Mouse (Mus musculus) neutrophil, adult 83 days (primary cell): ENCODE data around the gene Otog. TPM values are rescaled to one million over a fixed set of nuclear protein-coding genes. Genes with fewer than 3 reads are reported as not detected.

ENCODE experiments used
- total RNA-seq, 2 experiments: library from RNA; stranded (reverse); gene quantifications; one replicate each; pipeline ENCODE4 v1.2.4; 2023

The Otog gene
- under 1 TPM; 0.42 to 0.79 TPM for total RNA-seq

GRCm38 (mm10) chr7:46240696-46241095 is at the start of gene Otog:
Gene Otog, plus strand, starts transcription at chr7:46240987.

GRCm38 (mm10) chr7:46238346-46238745 is 2.4 kb upstream of the Otog start, which contains the start of gene Ush1c:
Gene Ush1c, minus strand, starts transcription at chr7:46238503.

Other genes with a start within 250 kb of the Otog start
- not detected for gene Abcc6, start 210.7 kb upstream of the Otog start, total RNA-seq
- 10 to 100 TPM; 29.1 to 36.7 TPM for gene Nomo1, start 207.3 kb upstream of the Otog start, total RNA-seq
- not detected for gene Kcnj11, start 140.2 kb upstream of the Otog start, total RNA-seq
- under 1 TPM; 0.11 to 0.73 TPM for gene Abcc8, start 61.0 kb upstream of the Otog start, total RNA-seq
- gene Ush1c, start 2.5 kb upstream of the Otog start, total RNA-seq = under 1 TPM in 1 of 2 experiments, not detected in 1; 0.33 TPM
- not detected for gene Myod1, start 135.5 kb downstream of the Otog start, total RNA-seq
- under 1 TPM in 1 of 2 experiments, not detected in 1; 0.09 TPM for gene Kcnc1, start 155.5 kb downstream of the Otog start, total RNA-seq